Mouse (Mus musculus) heart, embryonic 14.5 days (tissue): ENCODE measurements around the gene Acvr2b. TPM values are rescaled to one million over a fixed set of nuclear protein-coding genes. Genes with fewer than 3 reads are reported as not detected.

Experiments
- ATAC-seq: fragments of 200-750 bp; cut with Nextera tagmentation; 2 replicates; pipeline ENCODE4 v1.8.0; 2017; ENCODE audit warnings: low read depth, moderate TSS enrichment; ENCODE audit not compliant: insufficient number of reproducible peaks, insufficient read depth, low FRiP score
- H3K27ac ChIP-seq, 2 experiments: fragments of 200-500 bp in 1 of 2; fragments of 300-500 bp in 1 of 2; sonication (generic) in 1 of 2; replicated peaks in 1 of 2; 2 replicates each; pipeline ENCODE4 v1.5.1; 2012 to 2014; ENCODE audit warnings: low read depth in 2 of 2, low read length in 2 of 2, control low read depth in 1 of 2, mild to moderate bottlenecking in 1 of 2, mixed read lengths in 1 of 2; ENCODE audit not compliant: control insufficient read depth in 1 of 2, insufficient read depth in 1 of 2
- H3K27me3 ChIP-seq: fragments of 300-500 bp; sonication (generic); 2 replicates; pipeline ENCODE4 v1.6.1; 2014; ENCODE audit warnings: mild to moderate bottlenecking, low read length, control low read depth; ENCODE audit not compliant: control insufficient read depth, insufficient read depth
- H3K36me3 ChIP-seq: fragments of 300-500 bp; sonication (generic); 2 replicates; pipeline ENCODE4 v1.6.1; 2014; ENCODE audit warnings: mild to moderate bottlenecking, control low read depth, low read length, mixed read lengths; ENCODE audit not compliant: control insufficient read depth, insufficient read depth
- H3K4me1 ChIP-seq, 2 experiments: fragments of 200-500 bp in 1 of 2; fragments of 300-500 bp in 1 of 2; sonication (generic) in 1 of 2; 2 replicates each; pipeline ENCODE4 v1.6.1; 2012 to 2014; ENCODE audit warnings: low read length in 2 of 2, control low read depth in 1 of 2, mixed read lengths in 1 of 2; ENCODE audit not compliant: control insufficient read depth in 2 of 2, insufficient read depth in 2 of 2
- H3K4me2 ChIP-seq: fragments of 300-500 bp; sonication (generic); 2 replicates; pipeline ENCODE4 v1.6.1; 2014; ENCODE audit warnings: mild to moderate bottlenecking, low read length
- H3K4me3 ChIP-seq, 2 experiments: fragments of 200-500 bp in 1 of 2; fragments of 300-500 bp in 1 of 2; sonication (generic) in 1 of 2; 2 replicates each; pipeline ENCODE4 v1.5.1; 2012 to 2014; ENCODE audit warnings: low read length in 2 of 2, mild to moderate bottlenecking in 2 of 2, control low read depth in 1 of 2, low read depth in 1 of 2, moderate library complexity in 1 of 2; ENCODE audit not compliant: control insufficient read depth in 1 of 2, insufficient read depth in 1 of 2
- H3K9ac ChIP-seq: fragments of 300-500 bp; sonication (generic); 2 replicates; pipeline ENCODE4 v1.6.1; 2014; ENCODE audit warnings: mild to moderate bottlenecking, low read length
- H3K9me3 ChIP-seq: fragments of 300-500 bp; sonication (generic); 2 replicates; pipeline ENCODE4 v1.6.1; 2016; ENCODE audit warnings: low read length, control low read depth; ENCODE audit not compliant: control insufficient read depth
- WGBS: fragments of 180-500 bp; shearing (Covaris S2); extraction: QIAGEN DNeasy Blood & Tissue Kit; methylation state at CpG from one replicate; pipeline ENCODE4 v1.1.7; 2014; 5-methylcytosine and 5-hydroxymethylcytosine counted together
- polyA plus RNA-seq: library from polyadenylated mRNA; unstranded; fragments of >200 nt; fragmentation: Nextera tagmentation; extraction: Ambion mirVana; gene quantifications from 2 replicates; pipeline ENCODE4 v1.2.1, GENCODE M21; 2014

Acvr2b gene
- polyA plus RNA-seq, 1 experiment from 2014 or later, result 21.6 TPM

- Histone ChIP-seq H3K4me3 (no peak overlapping the region), H3K27me3 (no peaks in the 10 kb centered on the region), H3K9me3 (no peaks in the 10 kb centered on the region), H3K27ac (peak overlapping the region in 1 of 2 experiments; percentile 42; a peak in 2 of 4 replicates), H3K36me3 (no peaks in the 10 kb centered on the region), H3K9ac (no peak overlapping the region), H3K4me2 (no peak overlapping the region), H3K4me1 (peaks cover 67 to 70% of the 10 kb centered on the region in 2 experiments)
- no peak for ATAC-seq
- WGBS, result 91% methylated on average over 1 of the region's 1 CpGs
Observed at GRCm38 (mm10) chr9:119473011-119473410, 71.1 kb downstream of the Acvr2b start.

GRCm38 (mm10) chr9:119473608-119474164 is 71.8 kb downstream of the Acvr2b start:
- H3K4me3 ChIP-seq, result no peak overlapping the region
- H3K4me2 ChIP-seq, result no peak overlapping the region
- no peak overlapping the region for H3K9ac ChIP-seq
- WGBS, result 57% methylated on average over 9 of the region's 9 CpGs
- H3K36me3 ChIP-seq, result no peaks in the 10 kb centered on the region
- no peak overlapping the region for H3K27ac ChIP-seq
- no peaks in the 10 kb centered on the region for H3K27me3 ChIP-seq
- H3K4me1 ChIP-seq, result peaks cover 62 to 69% of the 10 kb centered on the region in 2 experiments
- ATAC-seq, result no peak
- H3K9me3 ChIP-seq, result no peaks in the 10 kb centered on the region

- Histone ChIP-seq H3K4me1 (peaks cover 61 to 72% of the 10 kb centered on the region in 2 experiments), H3K27me3 (no peaks in the 10 kb centered on the region), H3K4me3 (no peak overlapping the region), H3K9ac (no peak overlapping the region; the same call in 1 of the 2 replicates), H3K27ac (peak overlapping the region in 1 of 2 experiments; percentile 2; a peak in 2 of 4 replicates), H3K9me3 (no peaks in the 10 kb centered on the region), H3K4me2 (no peak overlapping the region), H3K36me3 (no peaks in the 10 kb centered on the region)
- 46% methylated on average over 15 of the region's 15 CpGs for WGBS
- no peak for ATAC-seq
Observed at GRCm38 (mm10) chr9:119474717-119475611, 73.0 kb downstream of the Acvr2b start.

GRCm38 (mm10) chr9:119477754-119478153 is 75.8 kb downstream of the Acvr2b start:
- peak overlapping the region in 1 of 2 experiments; percentile 63; a peak in 1 of 4 replicates for H3K27ac ChIP-seq
- H3K9ac ChIP-seq, result no peak overlapping the region
- no peak overlapping the region for H3K4me2 ChIP-seq
- H3K4me1 ChIP-seq, result peaks cover 44 to 48% of the 10 kb centered on the region in 2 experiments
- no peaks in the 10 kb centered on the region for H3K36me3 ChIP-seq
- H3K4me3 ChIP-seq, result no peak overlapping the region
- ATAC-seq, result no peak
- no peaks in the 10 kb centered on the region for H3K27me3 ChIP-seq
- no peaks in the 10 kb centered on the region for H3K9me3 ChIP-seq
- WGBS, result 51% methylated on average over 6 of the region's 6 CpGs

- ATAC-seq, result no peak
- H3K4me2 ChIP-seq, result no peak overlapping the region
- H3K27ac ChIP-seq, result peak overlapping the region in 1 of 2 experiments; percentile 63; a peak in 2 of 4 replicates
- no peaks in the 10 kb centered on the region for H3K9me3 ChIP-seq
- no peaks in the 10 kb centered on the region for H3K36me3 ChIP-seq
- H3K4me3 ChIP-seq, result no peak overlapping the region
- H3K4me1 ChIP-seq, result peaks cover 38 to 43% of the 10 kb centered on the region in 2 experiments
- H3K9ac ChIP-seq, result no peak overlapping the region
- 81% methylated on average over 11 of the region's 11 CpGs for whole genome bisulfite sequencing
- H3K27me3 ChIP-seq, result no peaks in the 10 kb centered on the region
Observed at GRCm38 (mm10) chr9:119478345-119478744, 76.4 kb downstream of the Acvr2b start.

- Histone ChIP-seq H3K9ac (0 out of 2 replicates have a peak overlapping the region, but pooled peaks have one; percentile 21), H3K9me3 (no peaks in the 10 kb centered on the region), H3K4me1 (peaks cover 28 to 35% of the 10 kb centered on the region in 2 experiments), H3K36me3 (no peaks in the 10 kb centered on the region), H3K4me2 (no peak overlapping the region), H3K27ac (peak overlapping the region; percentile 20 to 63; a peak in 3 of 4 replicates), H3K4me3 (no peak overlapping the region), H3K27me3 (no peaks in the 10 kb centered on the region)
- peak; percentile 52; the same call in 1 of the 2 replicates for ATAC-seq
- 22% methylated on average over 8 of the region's 8 CpGs for WGBS
Observed at GRCm38 (mm10) chr9:119479297-119479696, 77.4 kb downstream of the Acvr2b start.

GRCm38 (mm10) chr9:119481612-119482011 is 79.7 kb downstream of the Acvr2b start:
- Histone ChIP-seq H3K4me3 (no peak overlapping the region), H3K27ac (no peak overlapping the region), H3K36me3 (peaks cover 12% of the 10 kb centered on the region; the same call in 1 of the 2 replicates), H3K4me1 (peaks cover 15 to 24% of the 10 kb centered on the region in 2 experiments), H3K9ac (no peak overlapping the region), H3K27me3 (no peaks in the 10 kb centered on the region), H3K9me3 (no peaks in the 10 kb centered on the region), H3K4me2 (no peak overlapping the region)
- 78% methylated on average over 4 of the region's 4 CpGs for WGBS
- no peak for ATAC-seq
